Mouse (Mus musculus): ENCODE results near the gene Gale. TPM values are rescaled to one million over a fixed set of nuclear protein-coding genes. Genes with fewer than 3 reads are reported as not detected.
A peak's percentile ranks its signal among the peaks of the same experiment; 100 is the strongest.

Gale gene
- polyA plus RNA-seq, 1 experiment = 42.9 TPM

DNA sequence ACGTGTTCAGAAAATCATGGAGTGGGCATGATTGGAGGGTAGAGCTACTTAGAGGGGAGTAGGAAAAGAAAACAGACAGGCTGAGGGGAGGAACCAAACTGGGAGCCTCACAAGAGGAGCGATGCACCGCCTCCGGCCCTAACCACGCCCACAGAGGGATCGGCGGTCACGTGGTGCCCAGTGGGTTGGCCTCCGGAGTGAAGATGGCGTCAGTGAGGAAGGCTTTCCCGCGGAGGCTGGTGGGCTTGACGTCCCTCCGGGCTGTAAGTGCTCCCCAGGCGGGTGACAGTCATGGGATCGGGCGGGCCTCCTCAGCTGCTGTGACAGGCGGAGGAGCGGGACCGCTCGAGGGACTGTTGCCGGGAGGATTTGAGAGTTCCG is 17.3 kb upstream of the Gale start, which contains the start of gene Hmgcl:
Gene Hmgcl (plus strand): TSS at position 171 of the 381 bp plus-strand sequence.
- peak; percentile 93 to 94 for DNase-seq
- H3K4me1 ChIP-seq (ENCODE audit: control insufficient read depth, insufficient read depth, low read length) = peaks cover 17% of the 10 kb centered on the region
- under 1% methylated on average over 23 of the region's 23 CpGs for WGBS

DNA sequence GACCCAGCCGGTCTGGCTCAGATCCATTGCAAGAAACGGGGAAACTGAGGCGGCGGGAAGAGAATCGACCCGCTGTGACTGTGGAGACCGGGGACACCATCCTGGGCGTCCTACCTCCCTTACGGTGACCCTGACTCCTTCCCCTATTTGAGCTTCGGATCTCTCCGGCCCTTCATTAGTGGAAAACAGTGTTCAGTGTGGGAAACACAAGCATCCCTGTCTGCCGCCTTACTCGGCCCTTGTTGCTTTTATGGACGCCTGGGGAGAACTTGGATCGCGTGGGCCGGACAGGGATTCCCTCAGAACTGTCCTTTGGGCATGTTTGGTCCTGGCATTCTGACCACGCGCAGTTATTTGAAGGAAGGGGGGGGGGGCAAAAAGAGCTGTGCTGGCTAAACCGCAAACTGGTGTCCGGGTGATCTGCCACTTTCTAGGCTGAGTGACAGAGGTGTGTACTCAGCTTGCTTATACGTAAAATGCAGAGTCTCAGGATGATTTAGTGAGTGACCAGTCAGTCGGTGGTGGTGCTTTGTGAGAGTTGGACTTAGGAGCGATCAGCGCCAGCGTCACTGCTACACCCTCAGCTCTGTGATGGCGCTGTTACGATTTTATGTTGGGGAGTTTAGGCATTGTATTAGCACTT is 16.7 kb upstream of the Gale start:
- WGBS = 0% methylated on average over 28 of the region's 28 CpGs
- Histone ChIP-seq H3K4me3 (replicated peaks; ENCODE audit: insufficient read depth, low read depth, low read length) (peak overlapping the region; percentile 89), H3K27me3 (ENCODE audit: control insufficient read depth, insufficient read depth, low read length) (no peaks in the 10 kb centered on the region), H3K4me1 (ENCODE audit: control insufficient read depth, insufficient read depth, low read length) (peaks cover 17% of the 10 kb centered on the region), H3K27ac (ENCODE audit: insufficient read depth, low read length) (peak overlapping the region; percentile 86)
- TF ChIP-seq POLR2A (IDR thresholded peaks at IDR 0.05; ENCODE audit: borderline replicate concordance, insufficient read depth, low read length) (peak; percentile 25; the same call in 1 of the 2 replicates), CTCF (IDR thresholded peaks at IDR 0.05; ENCODE audit: borderline replicate concordance, insufficient read depth, low read depth, low read length) (no peak)
- peak; percentile 57 to 62 for DNase-seq

More for the DNA sequence above, 17.3 kb upstream of the Gale start, which contains the start of gene Hmgcl:
- Histone ChIP-seq H3K27me3 (ENCODE audit: control insufficient read depth, insufficient read depth, low read length) (no peaks in the 10 kb centered on the region), H3K4me3 (replicated peaks; ENCODE audit: insufficient read depth, low read depth, low read length) (peak within 1 kb of the TSS; percentile 89), H3K27ac (ENCODE audit: insufficient read depth, low read length) (peak within 1 kb of the TSS; percentile 86)
- TF ChIP-seq POLR2A (IDR thresholded peaks at IDR 0.05; ENCODE audit: borderline replicate concordance, insufficient read depth, low read length) (peak; percentile 95), CTCF (IDR thresholded peaks at IDR 0.05; ENCODE audit: borderline replicate concordance, insufficient read depth, low read depth, low read length) (no peak)

DNA sequence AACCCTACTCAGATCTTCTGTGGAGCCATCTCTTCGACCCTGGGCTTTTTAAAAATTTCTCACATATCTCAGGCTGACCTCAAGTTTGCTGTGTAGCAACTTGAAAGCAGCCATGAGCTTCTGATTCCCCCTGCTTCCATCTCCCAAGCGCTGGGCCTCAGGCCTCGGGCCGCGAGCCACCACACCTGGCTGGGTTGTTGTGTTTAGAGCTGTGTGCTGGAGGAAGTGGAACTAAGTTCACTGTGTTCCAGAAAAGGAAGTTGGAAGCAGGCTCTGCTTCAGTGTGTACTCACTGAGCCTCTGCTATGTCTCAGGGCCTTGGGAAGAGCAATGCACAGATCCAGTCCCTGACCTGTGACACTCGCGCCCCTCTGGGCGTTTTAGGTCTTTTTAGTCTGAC is 15.4 kb upstream of the Gale start:
- H3K4me1 ChIP-seq (ENCODE audit: control insufficient read depth, insufficient read depth, low read length) = peaks cover 22% of the 10 kb centered on the region
- peak overlapping the region; percentile 55 for H3K4me3 ChIP-seq (replicated peaks; ENCODE audit: insufficient read depth, low read depth, low read length)
- DNase-seq = no peak
- 80% methylated on average over 8 of the region's 8 CpGs for WGBS
- no peaks in the 10 kb centered on the region for H3K27me3 ChIP-seq (ENCODE audit: control insufficient read depth, insufficient read depth, low read length)
- peak overlapping the region; percentile 61 for H3K27ac ChIP-seq (ENCODE audit: insufficient read depth, low read length)
- TF ChIP-seq CTCF (IDR thresholded peaks at IDR 0.05; ENCODE audit: borderline replicate concordance, insufficient read depth, low read depth, low read length) = no peak

DNA sequence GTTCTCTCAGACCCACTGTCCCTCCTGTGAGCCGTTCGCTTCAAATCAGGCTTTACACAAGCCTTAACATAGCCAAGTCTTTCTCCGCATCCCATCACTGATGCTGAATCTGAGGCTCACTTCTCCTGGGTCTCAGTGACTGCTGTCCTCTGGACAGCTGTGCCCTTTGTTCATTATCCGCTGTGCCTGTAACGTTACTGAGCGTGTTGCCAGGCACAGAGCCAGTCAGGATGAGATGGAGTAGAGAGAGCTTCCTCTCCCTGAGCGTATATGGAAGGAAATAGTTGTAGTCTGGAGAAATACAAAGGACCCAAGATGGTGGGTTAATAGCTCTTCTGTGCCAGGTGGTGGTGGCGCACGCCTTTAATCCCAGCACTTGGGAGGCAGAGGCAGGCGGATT is 14.1 kb upstream of the Gale start:
- TF ChIP-seq CTCF (IDR thresholded peaks at IDR 0.05; ENCODE audit: borderline replicate concordance, insufficient read depth, low read depth, low read length) (no peak), POLR2A (IDR thresholded peaks at IDR 0.05; ENCODE audit: borderline replicate concordance, insufficient read depth, low read length) (no peak)
- Histone ChIP-seq H3K4me3 (replicated peaks; ENCODE audit: insufficient read depth, low read depth, low read length) (peak overlapping the region; percentile 35), H3K4me1 (ENCODE audit: control insufficient read depth, insufficient read depth, low read length) (peaks cover 15% of the 10 kb centered on the region; the same call in 1 of the 2 replicates), H3K27ac (ENCODE audit: insufficient read depth, low read length) (peak overlapping the region; percentile 89), H3K27me3 (ENCODE audit: control insufficient read depth, insufficient read depth, low read length) (no peaks in the 10 kb centered on the region)
- no peak for DNase-seq
- WGBS = 38% methylated on average over 10 of the region's 10 CpGs

DNA sequence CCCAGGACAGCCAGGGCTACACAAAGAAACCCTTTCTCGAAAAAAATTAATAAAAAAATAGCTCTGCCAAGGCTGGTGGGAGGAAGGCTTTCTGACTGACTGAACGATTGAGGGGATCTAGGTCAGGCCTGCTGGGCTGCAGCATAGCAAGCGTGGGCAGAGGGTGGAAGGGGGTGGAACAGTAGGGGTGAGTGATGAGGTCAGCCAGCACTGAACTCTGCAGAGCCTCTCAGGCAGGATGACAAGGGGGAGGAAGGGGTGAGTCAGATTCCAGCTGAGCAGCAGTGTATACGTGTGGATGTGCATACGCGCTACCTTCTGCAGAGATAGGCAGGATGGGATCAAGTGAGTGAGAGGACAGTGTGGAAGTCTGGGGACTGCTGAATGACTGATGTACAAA is 13.6 kb upstream of the Gale start:
- peak; percentile 76 to 89 for DNase-seq
- Histone ChIP-seq H3K4me3 (replicated peaks; ENCODE audit: insufficient read depth, low read depth, low read length) (peak overlapping the region; percentile 62), H3K27ac (ENCODE audit: insufficient read depth, low read length) (peak overlapping the region; percentile 89; the same call in 1 of the 2 replicates), H3K27me3 (ENCODE audit: control insufficient read depth, insufficient read depth, low read length) (no peaks in the 10 kb centered on the region), H3K4me1 (ENCODE audit: control insufficient read depth, insufficient read depth, low read length) (peaks cover 15% of the 10 kb centered on the region; the same call in 1 of the 2 replicates)
- WGBS = 5% methylated on average over 6 of the region's 6 CpGs
- TF ChIP-seq POLR2A (IDR thresholded peaks at IDR 0.05; ENCODE audit: borderline replicate concordance, insufficient read depth, low read length) = peak; percentile 39; the same call in 1 of the 2 replicates
- no peak for TF ChIP-seq CTCF (IDR thresholded peaks at IDR 0.05; ENCODE audit: borderline replicate concordance, insufficient read depth, low read depth, low read length)

DNA sequence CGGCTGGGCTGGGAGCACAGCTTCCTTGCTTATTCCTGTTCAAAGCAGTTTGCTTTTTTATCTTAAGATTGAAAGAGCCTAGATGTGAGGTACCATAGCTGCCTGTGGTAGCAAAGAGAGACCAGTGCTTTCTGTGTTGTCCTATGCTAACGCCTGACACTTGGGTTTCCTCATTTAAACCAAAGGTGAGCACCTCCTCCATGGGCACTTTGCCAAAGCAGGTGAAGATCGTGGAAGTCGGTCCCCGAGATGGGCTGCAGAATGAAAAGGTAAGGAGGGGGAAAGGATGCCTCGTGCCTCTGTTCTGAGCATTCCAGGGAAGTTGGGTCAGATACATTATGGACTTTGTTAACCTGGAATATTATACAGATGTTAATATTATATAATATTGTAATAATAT is 13.2 kb upstream of the Gale start:
- Histone ChIP-seq H3K4me3 (replicated peaks; ENCODE audit: insufficient read depth, low read depth, low read length) (peak overlapping the region; percentile 62), H3K27ac (ENCODE audit: insufficient read depth, low read length) (peak overlapping the region; percentile 83), H3K27me3 (ENCODE audit: control insufficient read depth, insufficient read depth, low read length) (no peaks in the 10 kb centered on the region), H3K4me1 (ENCODE audit: control insufficient read depth, insufficient read depth, low read length) (peaks cover 15% of the 10 kb centered on the region; the same call in 1 of the 2 replicates)
- TF ChIP-seq CTCF (IDR thresholded peaks at IDR 0.05; ENCODE audit: borderline replicate concordance, insufficient read depth, low read depth, low read length) = no peak
- no peak for TF ChIP-seq POLR2A (IDR thresholded peaks at IDR 0.05; ENCODE audit: borderline replicate concordance, insufficient read depth, low read length)
- DNase-seq = peak; percentile 50
- 22% methylated on average over 6 of the region's 6 CpGs for WGBS

DNA sequence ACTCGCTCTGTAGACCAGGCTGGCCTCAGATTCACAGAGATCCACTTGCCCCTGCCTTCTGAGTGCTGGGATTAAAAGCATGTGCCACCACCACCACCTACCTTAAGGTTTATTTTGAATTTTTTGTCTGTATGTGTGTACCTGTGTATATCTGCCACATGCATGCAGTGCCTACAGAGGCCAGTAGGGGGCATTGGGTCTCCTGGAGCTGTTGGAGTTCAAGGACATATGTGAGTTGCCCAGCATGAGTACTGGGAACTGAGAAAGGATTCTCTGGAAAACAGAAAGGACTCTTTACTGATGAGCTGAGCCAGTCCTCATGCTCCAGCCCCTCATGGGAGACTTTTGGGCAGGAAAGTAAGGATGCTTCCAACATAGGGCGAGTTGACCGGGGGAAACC is 12.0 kb upstream of the Gale start:
- WGBS = 89% methylated on average over 3 of the region's 3 CpGs
- TF ChIP-seq POLR2A (IDR thresholded peaks at IDR 0.05; ENCODE audit: borderline replicate concordance, insufficient read depth, low read length) (no peak), CTCF (IDR thresholded peaks at IDR 0.05; ENCODE audit: borderline replicate concordance, insufficient read depth, low read depth, low read length) (no peak)
- DNase-seq = peak in 1 of 2 experiments; percentile 33
- peak overlapping the region; percentile 47; the same call in 1 of the 2 replicates for H3K27ac ChIP-seq (ENCODE audit: insufficient read depth, low read length)
- H3K4me3 ChIP-seq (replicated peaks; ENCODE audit: insufficient read depth, low read depth, low read length) = no peak overlapping the region
- H3K27me3 ChIP-seq (ENCODE audit: control insufficient read depth, insufficient read depth, low read length) = no peaks in the 10 kb centered on the region
- peaks cover 15% of the 10 kb centered on the region; the same call in 1 of the 2 replicates for H3K4me1 ChIP-seq (ENCODE audit: control insufficient read depth, insufficient read depth, low read length)

DNA sequence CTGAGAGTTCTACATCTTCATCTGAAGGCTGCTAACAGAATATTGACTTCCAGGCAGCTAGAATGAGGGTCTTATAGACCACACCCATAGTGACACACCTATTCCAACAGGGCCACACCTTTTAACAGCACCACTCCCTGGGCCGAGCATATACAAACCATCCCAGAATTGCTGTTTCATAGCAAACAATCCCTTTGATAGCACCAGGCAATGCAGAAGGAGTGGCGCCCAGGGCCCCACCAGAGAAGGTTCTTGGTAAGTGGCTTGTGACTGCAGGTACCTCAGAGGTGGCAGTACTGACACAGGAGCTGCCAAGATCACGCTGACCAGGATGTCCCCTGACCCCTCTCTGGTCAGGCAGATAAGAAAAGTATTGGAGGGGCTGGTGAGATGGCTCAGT is 10.3 kb upstream of the Gale start:
- Histone ChIP-seq H3K4me3 (replicated peaks; ENCODE audit: insufficient read depth, low read depth, low read length) (no peak overlapping the region), H3K4me1 (ENCODE audit: control insufficient read depth, insufficient read depth, low read length) (peaks cover 12% of the 10 kb centered on the region; the same call in 1 of the 2 replicates), H3K27me3 (ENCODE audit: control insufficient read depth, insufficient read depth, low read length) (no peaks in the 10 kb centered on the region), H3K27ac (ENCODE audit: insufficient read depth, low read length) (no peak overlapping the region)
- TF ChIP-seq POLR2A (IDR thresholded peaks at IDR 0.05; ENCODE audit: borderline replicate concordance, insufficient read depth, low read length) (no peak), CTCF (IDR thresholded peaks at IDR 0.05; ENCODE audit: borderline replicate concordance, insufficient read depth, low read depth, low read length) (no peak)
- no peak for DNase-seq
- 94% methylated on average over 3 of the region's 3 CpGs for WGBS

Measured in cerebellum, adult 2 months (tissue).